In genomic region chr11:70623053-70623742, GRCm38 (mm10) we compare ENCODE assay signal across 2 mouse cellular contexts.
TF ChIP-seq lines count a peak whose summit lies in the region.

No protein-coding gene starts in this region.

TF ChIP-seq in CH12.LX, 34 proteins besides CTCF, POLR2A, EP300 and RAD21:
- TF ChIP-seq USF1 (IDR thresholded peaks at IDR 0.05; ENCODE audit: low read depth, low read length) (no peak), ZNF384 (IDR thresholded peaks at IDR 0.05; ENCODE audit: low read depth, low read length) (no peak), GABPA (IDR thresholded peaks at IDR 0.05; ENCODE audit: insufficient replicate concordance, low read depth, low read length) (no peak), ZC3H11A (IDR thresholded peaks at IDR 0.05; ENCODE audit: low read depth, low read length) (0 out of 2 replicates have a peak, but pooled peaks have one; percentile 2), NELFE (IDR thresholded peaks at IDR 0.05; ENCODE audit: low read depth, low read length) (peak; percentile 32; the same call in 1 of the 2 replicates), MAFK (IDR thresholded peaks at IDR 0.05; ENCODE audit: insufficient replicate concordance, low read length) (no peak), SMC3 (IDR thresholded peaks at IDR 0.05; ENCODE audit: low read depth, low read length) (peak; percentile 67)

TF ChIP-seq in MEL, 35 proteins besides CTCF, POLR2A, EP300 and RAD21:
- TF ChIP-seq ELF1 (IDR thresholded peaks at IDR 0.05; ENCODE audit: low read depth, low read length) = no peak
- TF ChIP-seq RCOR1 (IDR thresholded peaks at IDR 0.05; ENCODE audit: low read depth, low read length) = no peak
- no peak for TF ChIP-seq CHD1 (IDR thresholded peaks at IDR 0.05; ENCODE audit: low read depth, low read length)
- TF ChIP-seq MAX (IDR thresholded peaks at IDR 0.05; ENCODE audit: low read length) = no peak
- TF ChIP-seq ZC3H11A (IDR thresholded peaks at IDR 0.05; ENCODE audit: low read depth, low read length) = peak; percentile 87
- peak; percentile 70; the same call in 1 of the 2 replicates for TF ChIP-seq SIN3A (IDR thresholded peaks at IDR 0.05; ENCODE audit: low read length)
- TF ChIP-seq ZNF384 (IDR thresholded peaks at IDR 0.05; ENCODE audit: low read depth, low read length) = 0 out of 2 replicates have a peak, but pooled peaks have one; percentile 47
- TF ChIP-seq MXI1 (IDR thresholded peaks at IDR 0.05; ENCODE audit: low read depth, low read length) = peak; percentile 88
- TF ChIP-seq GATA1 (IDR thresholded peaks at IDR 0.05; ENCODE audit: low read depth, low read length) = peak; percentile 53
- TF ChIP-seq SMC3 (IDR thresholded peaks at IDR 0.05; ENCODE audit: low read depth, low read length) = peak; percentile 92
- TF ChIP-seq MAZ (IDR thresholded peaks at IDR 0.05; ENCODE audit: low read depth, low read length) = peak; percentile 68; the same call in 1 of the 2 replicates
- TF ChIP-seq MYC (IDR thresholded peaks at IDR 0.05; ENCODE audit: low read depth, low read length) = 0 out of 2 replicates have a peak, but pooled peaks have one; percentile 66
- TF ChIP-seq TBP (IDR thresholded peaks at IDR 0.05; ENCODE audit: low read depth, low read length) = peak; percentile 55; the same call in 1 of the 2 replicates
TF ChIP-seq in MEL: peak in this region for 9.
